Mouse (Mus musculus): Measurements from ENCODE around the gene Dnah2. TPM values are rescaled to one million over a fixed set of nuclear protein-coding genes. Genes with fewer than 3 reads are reported as not detected.
"Not testable (repeated sequence)": the region's sequence is repeated elsewhere in the genome, so short reads cannot be mapped to it uniquely, and the experiment has no call there.

The Dnah2 gene
- polyA plus RNA-seq, 1 experiment from 2014 or later, result 1.3 TPM

- H3K36me3 ChIP-seq, result peaks cover 78% of the 10 kb centered on the region
- H3K4me1 ChIP-seq, result peaks cover 50% of the 10 kb centered on the region
- H3K27ac ChIP-seq, result no peak overlapping the region
- H3K9me3 ChIP-seq (replicated peaks), result no peaks in the 10 kb centered on the region
- DNase-seq (ENCODE audit: low spot score), result no peak
- 81% methylated on average over 12 of the region's 12 CpGs for WGBS
- H3K27me3 ChIP-seq (ENCODE audit: low read depth, poor library complexity, severe bottlenecking), result peaks cover 13% of the 10 kb centered on the region; the same call in 1 of the 2 replicates
- H3K4me3 ChIP-seq, result peak overlapping the region; percentile 21; the same call in 1 of the 2 replicates
Observed at GRCm38 (mm10) chr11:69401987-69402386, 146.9 kb downstream of the Dnah2 start.

GRCm38 (mm10) chr11:69401210-69401637 lies 147.7 kb downstream of the Dnah2 start:
- Histone ChIP-seq H3K27me3 (ENCODE audit: low read depth, poor library complexity, severe bottlenecking) (peaks cover 13% of the 10 kb centered on the region; the same call in 1 of the 2 replicates), H3K4me1 (peaks cover 58% of the 10 kb centered on the region), H3K36me3 (peaks cover 71% of the 10 kb centered on the region), H3K4me3 (peak overlapping the region; percentile 21), H3K27ac (no peak overlapping the region), H3K9me3 (replicated peaks) (no peaks in the 10 kb centered on the region)
- peak; percentile 90 for DNase-seq (ENCODE audit: low spot score)
- 18% methylated on average over 22 of the region's 22 CpGs for WGBS

GRCm38 (mm10) chr11:69400083-69400850 lies 148.6 kb downstream of the Dnah2 start:
- DNase-seq (ENCODE audit: low spot score), result peak; percentile 62
- peaks cover 61% of the 10 kb centered on the region for H3K36me3 ChIP-seq
- peak overlapping the region; percentile 69 for H3K4me3 ChIP-seq
- peaks cover 62% of the 10 kb centered on the region for H3K4me1 ChIP-seq
- peaks cover 13% of the 10 kb centered on the region; the same call in 1 of the 2 replicates for H3K27me3 ChIP-seq (ENCODE audit: low read depth, poor library complexity, severe bottlenecking)
- 76% methylated on average over 25 of the region's 25 CpGs for WGBS
- H3K27ac ChIP-seq, result peak overlapping the region; percentile 47
- no peaks in the 10 kb centered on the region for H3K9me3 ChIP-seq (replicated peaks)

- Histone ChIP-seq H3K4me1 (peaks cover 59% of the 10 kb centered on the region), H3K4me3 (peak overlapping the region; percentile 69), H3K9me3 (replicated peaks) (no peaks in the 10 kb centered on the region), H3K36me3 (peaks cover 53% of the 10 kb centered on the region), H3K27ac (peak overlapping the region; percentile 47), H3K27me3 (ENCODE audit: low read depth, poor library complexity, severe bottlenecking) (peaks cover 13% of the 10 kb centered on the region; the same call in 1 of the 2 replicates)
- 13% methylated on average over 66 of the region's 66 CpGs for WGBS
- DNase-seq (ENCODE audit: low spot score), result peak; percentile 70
Observed at GRCm38 (mm10) chr11:69399201-69400082, 149.5 kb downstream of the Dnah2 start.

GRCm38 (mm10) chr11:69398486-69399200 lies 150.3 kb downstream of the Dnah2 start:
- Histone ChIP-seq H3K27me3 (ENCODE audit: low read depth, poor library complexity, severe bottlenecking) (peaks cover 13% of the 10 kb centered on the region; the same call in 1 of the 2 replicates), H3K9me3 (replicated peaks) (no peaks in the 10 kb centered on the region), H3K27ac (peak overlapping the region; percentile 98; the same call in 1 of the 2 replicates), H3K36me3 (peaks cover 45% of the 10 kb centered on the region), H3K4me3 (peak overlapping the region; percentile 69), H3K4me1 (peaks cover 62% of the 10 kb centered on the region)
- WGBS, result 16% methylated on average over 21 of the region's 21 CpGs
- DNase-seq (ENCODE audit: low spot score), result peak; percentile 55

GRCm38 (mm10) chr11:69398059-69398458 lies 150.9 kb downstream of the Dnah2 start, which contains the start of gene Tmem88:
TSS of gene Tmem88 (minus strand) at chr11:69398234.
- Histone ChIP-seq H3K27ac (peak within 1 kb of the TSS; percentile 98), H3K4me1 (peaks cover 62% of the 10 kb centered on the region), H3K36me3 (peaks cover 39% of the 10 kb centered on the region), H3K4me3 (peak within 1 kb of the TSS; percentile 69), H3K9me3 (replicated peaks) (no peaks in the 10 kb centered on the region), H3K27me3 (ENCODE audit: low read depth, poor library complexity, severe bottlenecking) (peaks cover 13% of the 10 kb centered on the region; the same call in 1 of the 2 replicates)
- 6% methylated on average over 16 of the region's 16 CpGs for whole genome bisulfite sequencing
- no peak for DNase-seq (ENCODE audit: low spot score)

GRCm38 (mm10) chr11:69397581-69398057 lies 151.3 kb downstream of the Dnah2 start:
- DNase-seq (ENCODE audit: low spot score), result peak; percentile 70
- Histone ChIP-seq H3K9me3 (replicated peaks) (no peaks in the 10 kb centered on the region), H3K36me3 (peaks cover 37% of the 10 kb centered on the region), H3K4me3 (peak overlapping the region; percentile 69), H3K27me3 (ENCODE audit: low read depth, poor library complexity, severe bottlenecking) (peaks cover 13% of the 10 kb centered on the region; the same call in 1 of the 2 replicates), H3K27ac (peak overlapping the region; percentile 98), H3K4me1 (peaks cover 62% of the 10 kb centered on the region)
- 7% methylated on average over 24 of the region's 24 CpGs for WGBS

GRCm38 (mm10) chr11:69396772-69397171 lies 152.1 kb downstream of the Dnah2 start:
- DNase-seq (ENCODE audit: low spot score), result peak; percentile 51
- H3K4me1 ChIP-seq, result peaks cover 62% of the 10 kb centered on the region
- peak overlapping the region; percentile 98 for H3K27ac ChIP-seq

GRCm38 (mm10) chr11:69395634-69396373 lies 153.1 kb downstream of the Dnah2 start:
- WGBS, result under 1% methylated on average over 48 of the region's 48 CpGs

More at GRCm38 (mm10) chr11:69396772-69397171, 152.1 kb downstream of the Dnah2 start:
- no peaks in the 10 kb centered on the region for H3K9me3 ChIP-seq (replicated peaks)
- WGBS, result 36% methylated on average over 11 of the region's 11 CpGs
- H3K4me3 ChIP-seq, result peak overlapping the region; percentile 69
- H3K36me3 ChIP-seq, result peaks cover 33% of the 10 kb centered on the region
- H3K27me3 ChIP-seq (ENCODE audit: low read depth, poor library complexity, severe bottlenecking), result peaks cover 13% of the 10 kb centered on the region; the same call in 1 of the 2 replicates

GRCm38 (mm10) chr11:69395235-69395633 lies 153.7 kb downstream of the Dnah2 start, which contains the start of the genes Naa38 and Cyb5d1:
TSS of gene Naa38 (plus strand) at chr11:69395487.
TSS of gene Cyb5d1 (minus strand) at chr11:69395631.
- 0% methylated on average over 24 of the region's 24 CpGs for WGBS
- H3K27me3 ChIP-seq (ENCODE audit: low read depth, poor library complexity, severe bottlenecking); H3K9me3 ChIP-seq (replicated peaks): not testable (repeated sequence)
- DNase-seq (ENCODE audit: low spot score), result peak; percentile 84
- Histone ChIP-seq H3K36me3 (peaks cover 18% of the 10 kb centered on the region), H3K4me1 (peaks cover 47% of the 10 kb centered on the region), H3K4me3 (peak within 1 kb of the TSS; percentile 69), H3K27ac (peak within 1 kb of the TSS; percentile 98)

More at GRCm38 (mm10) chr11:69395634-69396373, 153.1 kb downstream of the Dnah2 start:
- Histone ChIP-seq H3K9me3 (replicated peaks) (no peaks in the 10 kb centered on the region), H3K4me1 (peaks cover 52% of the 10 kb centered on the region), H3K27me3 (ENCODE audit: low read depth, poor library complexity, severe bottlenecking) (peaks cover 12% of the 10 kb centered on the region; the same call in 1 of the 2 replicates), H3K36me3 (peaks cover 23% of the 10 kb centered on the region), H3K4me3 (peak overlapping the region; percentile 69), H3K27ac (peak overlapping the region; percentile 98)
- DNase-seq (ENCODE audit: low spot score), result peak; percentile 93

GRCm38 (mm10) chr11:69394591-69395167 lies 154.2 kb downstream of the Dnah2 start:
- not testable (repeated sequence) for H3K27me3 ChIP-seq (ENCODE audit: low read depth, poor library complexity, severe bottlenecking); H3K9me3 ChIP-seq (replicated peaks)
- Histone ChIP-seq H3K36me3 (peaks cover 12% of the 10 kb centered on the region), H3K4me1 (peaks cover 46% of the 10 kb centered on the region), H3K27ac (peak overlapping the region; percentile 98), H3K4me3 (peak overlapping the region; percentile 69)
- 1% methylated on average over 31 of the region's 31 CpGs for WGBS
- DNase-seq (ENCODE audit: low spot score), result peak; percentile 50

Measured in limb, embryonic 10.5 days (tissue).